Mouse (Mus musculus) liver, adult 2 months (tissue): ENCODE measurements around the gene Aars2. TPM values are rescaled to one million over a fixed set of nuclear protein-coding genes. Genes with fewer than 3 reads are reported as not detected.

Experiments
- DNase-seq: peaks from one replicate; pipeline ENCODE4 v3.0.0-alpha.2; 2011; ENCODE audit warnings: low read depth, low spot score; ENCODE audit errors: extremely low read depth
- H3K27ac ChIP-seq: fragments of 200-500 bp; replicated peaks from 2 replicates; pipeline ENCODE4 v1.5.1; 2012; ENCODE audit warnings: low read depth, mild to moderate bottlenecking, control low read depth, inconsistent platforms, low read length; ENCODE audit not compliant: insufficient read depth
- H3K27me3 ChIP-seq: fragments of 200-500 bp; 2 replicates; pipeline ENCODE4 v1.6.1; 2012; ENCODE audit warnings: mild to moderate bottlenecking, moderate library complexity, low read length, inconsistent platforms; ENCODE audit not compliant: control insufficient read depth, insufficient read depth
- H3K36me3 ChIP-seq: fragments of 200-500 bp; 2 replicates; pipeline ENCODE4 v1.6.1; 2012; ENCODE audit warnings: low read length, inconsistent platforms; ENCODE audit not compliant: control insufficient read depth, insufficient read depth
- H3K4me1 ChIP-seq: fragments of 200-500 bp; 2 replicates; pipeline ENCODE4 v1.6.1; 2011; ENCODE audit warnings: low read length; ENCODE audit not compliant: control insufficient read depth, insufficient read depth
- H3K4me3 ChIP-seq: fragments of 200-500 bp; 2 replicates; pipeline ENCODE4 v1.5.1; 2011; ENCODE audit warnings: low read depth, mild to moderate bottlenecking, control low read depth, low read length, moderate library complexity; ENCODE audit not compliant: insufficient read depth
- H3K79me2 ChIP-seq: fragments of 200-500 bp; 2 replicates; pipeline ENCODE4 v1.6.1; 2012; ENCODE audit warnings: inconsistent platforms, mild to moderate bottlenecking, low read length, moderate library complexity; ENCODE audit not compliant: control insufficient read depth, insufficient read depth
- H3K9ac ChIP-seq: fragments of 200-500 bp; 2 replicates; pipeline ENCODE4 v1.6.1; 2012; ENCODE audit warnings: low read depth, mild to moderate bottlenecking, control low read depth, inconsistent platforms, low read length
- CTCF ChIP-seq: fragments of 200-500 bp; IDR thresholded peaks from 2 replicates; pipeline ENCODE4 v1.5.1; 2011; ENCODE audit warnings: low read depth, low read length, control low read depth
- POLR2A ChIP-seq: fragments of 200-500 bp; IDR thresholded peaks from 2 replicates; pipeline ENCODE4 v1.6.1; 2011; ENCODE audit warnings: low read length, control low read depth; ENCODE audit not compliant: insufficient read depth; ENCODE audit errors: extremely low read depth
- whole genome bisulfite sequencing: fragments of 180-500 bp; shearing (Covaris S2); methylation state at CpG from one replicate; pipeline ENCODE4 v1.1.7; 2018; 5-methylcytosine and 5-hydroxymethylcytosine counted together
- polyA plus RNA-seq: library from polyadenylated mRNA; depleted of rRNA; stranded (reverse); fragments of >200 nt; gene quantifications from 2 replicates; pipeline ENCODE4 v1.2.3, GENCODE M21; 2012
- total RNA-seq: library from RNA; depleted of rRNA; stranded (reverse); fragments of >200 nt; gene quantifications from 2 replicates; pipeline ENCODE4 v1.2.3, GENCODE M21; 2014

The Aars2 gene
- total and polyA plus RNA-seq, 2 experiments = 10.6 to 21.4 TPM

DNA sequence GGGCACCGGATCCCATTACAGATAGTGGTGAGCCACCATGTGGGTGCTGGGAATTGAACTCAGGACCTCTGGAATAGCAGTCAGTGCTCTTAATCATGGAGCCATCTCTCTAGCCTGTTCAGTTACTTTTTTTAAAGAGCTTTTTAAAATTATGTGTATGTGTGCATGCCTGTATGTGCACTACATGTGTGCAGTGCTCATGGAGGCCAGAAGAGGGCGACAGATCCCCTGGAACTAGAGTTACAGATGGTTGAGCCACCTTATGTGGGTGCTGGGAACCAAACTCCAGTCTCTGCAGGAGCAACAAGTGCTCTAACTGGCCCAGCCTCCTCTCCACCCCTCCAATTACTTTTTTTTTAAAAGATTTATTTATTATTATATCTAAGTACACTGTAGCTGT lies 39.9 kb upstream of the Aars2 start:
- Histone ChIP-seq H3K9ac (no peak overlapping the region), H3K4me1 (no peaks in the 10 kb centered on the region), H3K27ac (no peak overlapping the region), H3K36me3 (no peaks in the 10 kb centered on the region), H3K79me2 (no peaks in the 10 kb centered on the region), H3K4me3 (no peak overlapping the region), H3K27me3 (peaks cover 3% of the 10 kb centered on the region; the same call in 1 of the 2 replicates)
- DNase-seq = no peak
- no peak for TF ChIP-seq CTCF
- TF ChIP-seq POLR2A = no peak
- 66% methylated on average over 2 of the region's 2 CpGs for WGBS

GRCm38 (mm10) chr17:45468302-45468701 lies 38.3 kb upstream of the Aars2 start:
- Histone ChIP-seq H3K27ac (no peak overlapping the region), H3K4me3 (no peak overlapping the region), H3K36me3 (no peaks in the 10 kb centered on the region), H3K27me3 (peaks cover 3% of the 10 kb centered on the region; the same call in 1 of the 2 replicates), H3K79me2 (no peaks in the 10 kb centered on the region), H3K4me1 (no peaks in the 10 kb centered on the region), H3K9ac (no peak overlapping the region)
- no peak for DNase-seq
- 85% methylated on average over 5 of the region's 5 CpGs for WGBS
- TF ChIP-seq CTCF = no peak
- TF ChIP-seq POLR2A = no peak

DNA sequence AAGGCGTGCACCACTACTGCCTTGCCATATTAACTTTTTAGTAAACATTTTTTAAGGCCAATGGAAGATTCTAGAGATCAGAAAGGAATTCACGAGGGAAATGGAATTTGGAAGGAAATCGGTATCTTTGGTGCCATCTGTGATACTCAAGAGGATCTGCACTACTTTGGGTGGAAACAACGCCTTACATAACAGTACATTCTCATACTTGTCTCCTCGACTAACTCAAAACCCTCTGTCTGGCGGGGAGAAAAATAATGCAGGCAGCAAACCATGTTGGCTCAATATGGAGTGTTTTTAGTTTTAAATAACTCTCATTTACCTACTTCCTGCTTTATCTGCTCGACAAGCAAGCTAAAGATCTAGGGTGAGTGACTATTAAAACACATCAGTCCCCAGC lies 35.9 kb upstream of the Aars2 start:
- no peak overlapping the region for H3K9ac ChIP-seq
- H3K4me1 ChIP-seq = no peaks in the 10 kb centered on the region
- no peak overlapping the region for H3K27ac ChIP-seq
- no peak for DNase-seq
- 75% methylated on average over 7 of the region's 7 CpGs for WGBS
- no peaks in the 10 kb centered on the region; the same call in 1 of the 2 replicates for H3K27me3 ChIP-seq
- no peaks in the 10 kb centered on the region for H3K36me3 ChIP-seq
- no peaks in the 10 kb centered on the region for H3K79me2 ChIP-seq
- no peak overlapping the region for H3K4me3 ChIP-seq
- TF ChIP-seq CTCF (no peak), POLR2A (no peak)

GRCm38 (mm10) chr17:45473667-45474066 lies 33.0 kb upstream of the Aars2 start:
- DNase-seq = no peak
- no peak overlapping the region for H3K4me3 ChIP-seq
- H3K79me2 ChIP-seq = no peaks in the 10 kb centered on the region
- no peaks in the 10 kb centered on the region for H3K27me3 ChIP-seq
- no peak for TF ChIP-seq POLR2A
- no peak for TF ChIP-seq CTCF
- H3K27ac ChIP-seq = no peak overlapping the region
- no peaks in the 10 kb centered on the region for H3K4me1 ChIP-seq
- 72% methylated on average over 6 of the region's 6 CpGs for WGBS
- no peaks in the 10 kb centered on the region for H3K36me3 ChIP-seq
- H3K9ac ChIP-seq = no peak overlapping the region

- Histone ChIP-seq H3K27me3 (no peaks in the 10 kb centered on the region), H3K4me1 (no peaks in the 10 kb centered on the region), H3K4me3 (no peak overlapping the region), H3K27ac (no peak overlapping the region), H3K79me2 (no peaks in the 10 kb centered on the region), H3K9ac (no peak overlapping the region), H3K36me3 (no peaks in the 10 kb centered on the region)
- no peak for TF ChIP-seq CTCF
- no peak for TF ChIP-seq POLR2A
- no peak for DNase-seq
- 72% methylated on average over 8 of the region's 8 CpGs for WGBS
Observed at GRCm38 (mm10) chr17:45474146-45474545, 32.5 kb upstream of the Aars2 start.

DNA sequence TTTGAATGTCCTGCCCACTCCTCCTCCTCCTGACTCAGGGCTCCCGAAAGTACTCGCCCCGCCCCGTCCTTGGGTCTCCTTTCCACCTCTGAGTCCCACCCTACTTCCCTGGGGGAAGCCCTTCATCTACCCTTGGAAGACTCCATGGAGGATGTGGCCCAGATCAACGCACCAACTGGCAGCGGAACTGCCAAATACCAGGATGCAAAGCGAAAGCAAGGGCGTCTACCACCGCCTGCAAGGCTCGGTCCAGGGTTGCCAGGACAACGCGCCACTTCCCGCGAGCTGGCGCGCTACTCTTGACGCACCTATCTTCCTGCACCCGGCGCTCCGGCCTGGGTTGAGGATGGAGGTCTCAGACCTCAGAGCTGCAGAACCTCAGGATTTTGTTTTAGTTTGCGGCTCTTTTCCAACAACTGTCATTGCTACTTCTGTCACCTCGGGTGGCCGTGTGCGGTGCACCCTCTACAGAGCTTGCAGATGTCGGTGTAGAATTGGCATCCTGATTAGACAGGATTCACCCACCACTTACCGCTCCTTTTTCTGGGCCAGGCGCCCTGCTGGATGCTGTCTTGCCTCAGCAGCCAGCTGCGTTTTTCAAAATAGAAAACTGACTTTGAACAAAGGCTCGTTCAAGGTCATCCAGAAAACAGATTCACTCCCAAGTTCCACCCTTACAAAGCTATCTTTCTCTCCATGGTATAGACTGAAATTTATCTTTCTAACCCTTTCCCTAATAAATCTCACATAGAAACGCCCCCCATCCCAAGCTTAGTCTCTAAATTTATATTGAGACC lies 31.8 kb upstream of the Aars2 start, which contains the start of gene Spats1:
TSS of gene Spats1 (minus strand) at position 747 of the 797 bp plus-strand sequence.
- H3K4me1 ChIP-seq = no peaks in the 10 kb centered on the region
- no peaks in the 10 kb centered on the region for H3K27me3 ChIP-seq
- no peak for DNase-seq
- no peak within 1 kb of the TSS for H3K9ac ChIP-seq
- no peaks in the 10 kb centered on the region for H3K36me3 ChIP-seq
- no peak within 1 kb of the TSS for H3K4me3 ChIP-seq
- WGBS = 6% methylated on average over 30 of the region's 30 CpGs
- H3K27ac ChIP-seq = no peak within 1 kb of the TSS
- no peaks in the 10 kb centered on the region for H3K79me2 ChIP-seq
- TF ChIP-seq POLR2A (no peak), CTCF (no peak)
